Mouse (Mus musculus): ENCODE data around the gene Hoxa3. TPM values are rescaled to one million over a fixed set of nuclear protein-coding genes. Genes with fewer than 3 reads are reported as not detected.
A peak's percentile ranks its signal among the peaks of the same experiment; 100 is the strongest.

The Hoxa3 gene
- polyA plus RNA-seq, 1 experiment from 2014 or later: 7.7 TPM

DNA sequence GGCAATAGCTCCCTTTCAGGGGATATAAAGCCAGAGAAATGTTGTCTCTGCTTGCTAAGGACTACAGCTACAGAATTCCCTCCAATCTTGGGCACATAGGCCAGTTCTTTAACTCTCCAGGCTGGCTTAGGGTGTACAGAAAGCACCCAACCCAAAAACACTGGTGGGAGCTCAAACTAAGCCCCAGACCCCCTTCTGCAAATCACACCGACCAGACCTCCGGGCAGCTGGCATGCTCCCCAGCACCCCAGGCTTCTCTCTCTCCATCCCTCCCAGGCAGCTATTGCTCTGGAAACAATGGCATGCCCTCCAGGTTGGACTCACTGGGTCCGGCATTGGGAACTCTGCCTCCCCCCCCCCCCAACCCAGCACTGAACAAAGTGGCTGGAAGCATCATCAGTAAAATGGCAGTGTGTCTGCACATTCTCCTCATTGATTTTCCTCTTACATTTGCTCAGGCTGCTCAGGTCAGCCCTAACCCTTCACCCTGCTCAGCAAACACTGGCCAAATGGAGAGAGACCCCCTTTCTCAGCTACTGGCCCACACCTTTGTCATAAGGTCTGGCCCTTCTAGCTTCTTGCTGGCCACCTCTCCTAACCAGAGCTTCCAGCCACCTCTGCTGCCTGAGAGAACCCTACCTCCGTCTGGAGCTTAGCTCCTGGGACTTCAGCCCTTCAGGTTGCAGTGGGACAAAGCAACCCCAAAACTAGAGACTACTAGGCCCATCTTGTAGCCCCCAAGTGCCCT lies 34.0 kb downstream of the Hoxa3 start:
- Histone ChIP-seq H3K27me3 (peaks cover 78% of the 10 kb centered on the region), H3K4me3 (replicated peaks) (peak overlapping the region; percentile 10; the same call in 1 of the 2 replicates), H3K9me3 (no peaks in the 10 kb centered on the region), H3K27ac (0 out of 2 replicates have a peak overlapping the region, but pooled peaks have one; percentile 18), H3K4me2 (peak overlapping the region; percentile 35), H3K4me1 (replicated peaks) (peaks cover 87% of the 10 kb centered on the region), H3K9ac (replicated peaks) (peak overlapping the region; percentile 34; the same call in 1 of the 2 replicates), H3K36me3 (peaks cover 9% of the 10 kb centered on the region; the same call in 1 of the 2 replicates)
- WGBS: 14% methylated on average over 4 of the region's 4 CpGs
- ATAC-seq (ENCODE audit: insufficient number of reproducible peaks, insufficient read depth, low FRiP score, low TSS enrichment, low read depth): no peak

GRCm38 (mm10) chr6:52177806-52178205 lies 35.3 kb downstream of the Hoxa3 start:
- H3K36me3 ChIP-seq: 0 out of 2 replicates have a peak, but pooled peaks cover 9% of the 10 kb centered on the region
- H3K9me3 ChIP-seq: no peaks in the 10 kb centered on the region
- peak overlapping the region; percentile 37; the same call in 1 of the 2 replicates for H3K9ac ChIP-seq (replicated peaks)
- peaks cover 67% of the 10 kb centered on the region for H3K27me3 ChIP-seq
- H3K4me2 ChIP-seq: peak overlapping the region; percentile 89
- H3K4me3 ChIP-seq (replicated peaks): peak overlapping the region; percentile 51; the same call in 1 of the 2 replicates
- WGBS: 7% methylated on average over 9 of the region's 9 CpGs
- peaks cover 85% of the 10 kb centered on the region for H3K4me1 ChIP-seq (replicated peaks)
- ATAC-seq (ENCODE audit: insufficient number of reproducible peaks, insufficient read depth, low FRiP score, low TSS enrichment, low read depth): no peak
- H3K27ac ChIP-seq: 0 out of 2 replicates have a peak overlapping the region, but pooled peaks have one; percentile 5

- peak within 1 kb of the TSS; percentile 50; the same call in 1 of the 2 replicates for H3K27ac ChIP-seq
Measured at GRCm38 (mm10) chr6:52177061-52177735, 35.9 kb downstream of the Hoxa3 start, which contains the start of gene 5730596B20Rik. TSS of gene 5730596B20Rik (plus strand) at chr6:52177498.

DNA sequence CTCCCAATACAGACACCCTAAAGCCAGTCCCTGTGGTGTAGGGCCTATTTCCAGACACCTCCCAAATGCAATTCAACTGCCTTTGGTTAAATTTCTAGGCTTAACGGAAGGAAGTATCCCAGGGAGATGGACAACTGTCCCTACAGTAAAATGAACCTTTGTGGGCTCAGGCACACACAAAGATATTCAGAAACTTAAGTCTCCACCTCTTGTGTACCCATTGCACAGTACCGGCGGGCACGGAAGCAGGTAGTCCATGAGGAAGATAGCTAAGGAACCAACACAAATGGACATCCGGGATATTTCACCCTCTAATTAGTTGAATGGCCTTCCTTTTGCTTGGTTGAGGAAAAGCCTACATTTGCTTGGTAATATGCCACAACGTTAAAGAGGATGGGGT lies 36.7 kb downstream of the Hoxa3 start:
- Histone ChIP-seq H3K4me2 (peak overlapping the region; percentile 89), H3K4me3 (replicated peaks) (peak overlapping the region; percentile 51), H3K9me3 (no peaks in the 10 kb centered on the region), H3K4me1 (replicated peaks) (peaks cover 90% of the 10 kb centered on the region), H3K9ac (replicated peaks) (no peak overlapping the region), H3K27ac (peak overlapping the region; percentile 50; the same call in 1 of the 2 replicates), H3K36me3 (0 out of 2 replicates have a peak, but pooled peaks cover 4% of the 10 kb centered on the region), H3K27me3 (peaks cover 69% of the 10 kb centered on the region)
- WGBS: 4% methylated on average over 6 of the region's 6 CpGs
- ATAC-seq (ENCODE audit: insufficient number of reproducible peaks, insufficient read depth, low FRiP score, low TSS enrichment, low read depth): no peak

More at GRCm38 (mm10) chr6:52177061-52177735, 35.9 kb downstream of the Hoxa3 start, which contains the start of gene 5730596B20Rik:
- no peak for ATAC-seq (ENCODE audit: insufficient number of reproducible peaks, insufficient read depth, low FRiP score, low TSS enrichment, low read depth)
- H3K4me1 ChIP-seq (replicated peaks): peaks cover 87% of the 10 kb centered on the region
- H3K36me3 ChIP-seq: 0 out of 2 replicates have a peak, but pooled peaks cover 9% of the 10 kb centered on the region
- H3K4me2 ChIP-seq: peak within 1 kb of the TSS; percentile 89
- peak within 1 kb of the TSS; percentile 37 for H3K9ac ChIP-seq (replicated peaks)
- H3K27me3 ChIP-seq: peaks cover 68% of the 10 kb centered on the region
- 2% methylated on average over 36 of the region's 36 CpGs for WGBS
- no peaks in the 10 kb centered on the region for H3K9me3 ChIP-seq
- peak within 1 kb of the TSS; percentile 51 for H3K4me3 ChIP-seq (replicated peaks)

- no peaks in the 10 kb centered on the region for H3K36me3 ChIP-seq
- 1% methylated on average over 15 of the region's 35 CpGs for WGBS
- H3K9ac ChIP-seq (replicated peaks): peak overlapping the region; percentile 74
- no peak for ATAC-seq (ENCODE audit: insufficient number of reproducible peaks, insufficient read depth, low FRiP score, low TSS enrichment, low read depth)
- peak overlapping the region; percentile 78 for H3K27ac ChIP-seq
- H3K4me2 ChIP-seq: peak overlapping the region; percentile 89
- peak overlapping the region; percentile 51 for H3K4me3 ChIP-seq (replicated peaks)
- peaks cover 69% of the 10 kb centered on the region for H3K27me3 ChIP-seq
- peaks cover 91% of the 10 kb centered on the region for H3K4me1 ChIP-seq (replicated peaks)
- H3K9me3 ChIP-seq: no peaks in the 10 kb centered on the region
Measured at GRCm38 (mm10) chr6:52175864-52176263, 37.3 kb downstream of the Hoxa3 start.

DNA sequence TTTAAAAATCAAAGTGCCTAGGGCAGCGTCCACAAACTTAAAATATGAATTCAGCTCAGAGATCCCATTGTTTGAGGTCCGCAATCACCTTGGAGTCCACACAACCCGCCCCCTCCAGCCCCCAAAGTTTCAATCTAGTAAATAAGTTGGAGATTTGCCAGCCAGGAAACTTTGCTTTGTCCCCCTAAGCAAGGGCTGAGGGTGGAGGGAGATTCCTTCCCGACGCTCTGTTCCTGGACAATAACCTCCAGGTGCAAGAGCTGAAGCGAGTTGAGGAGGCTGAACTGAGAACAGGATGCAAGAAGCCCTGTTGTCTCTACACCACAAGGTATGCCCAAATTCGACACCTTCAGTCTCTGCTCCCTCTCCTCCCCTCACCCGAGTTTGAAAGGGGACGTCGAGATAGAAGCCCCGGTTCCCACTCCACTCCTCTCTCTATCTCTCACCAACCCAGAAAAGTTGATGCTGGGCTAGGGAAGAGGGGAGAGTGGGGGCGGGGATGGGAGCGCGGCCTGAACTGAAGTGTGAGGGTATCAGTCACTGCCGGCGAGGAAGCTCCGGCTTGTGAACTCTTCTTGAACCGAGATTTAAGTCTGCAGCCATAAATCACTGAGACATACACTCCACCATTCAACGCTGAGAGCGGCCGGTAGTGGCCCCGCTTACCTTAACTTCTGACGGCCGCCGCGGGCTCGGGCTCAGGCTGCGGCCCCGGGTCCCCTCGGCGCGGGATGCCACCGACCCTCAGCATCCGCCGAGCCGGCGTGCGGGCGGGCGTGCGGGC lies 38.0 kb downstream of the Hoxa3 start:
- H3K4me3 ChIP-seq (replicated peaks): peak overlapping the region; percentile 51
- peaks cover 69% of the 10 kb centered on the region for H3K27me3 ChIP-seq
- peak overlapping the region; percentile 78 for H3K27ac ChIP-seq
- peak overlapping the region; percentile 74 for H3K9ac ChIP-seq (replicated peaks)
- peaks cover 91% of the 10 kb centered on the region for H3K4me1 ChIP-seq (replicated peaks)
- H3K36me3 ChIP-seq: peaks cover 5% of the 10 kb centered on the region; the same call in 1 of the 2 replicates
- peak overlapping the region; percentile 89 for H3K4me2 ChIP-seq
- WGBS: 4% methylated on average over 41 of the region's 41 CpGs
- no peaks in the 10 kb centered on the region for H3K9me3 ChIP-seq
- ATAC-seq (ENCODE audit: insufficient number of reproducible peaks, insufficient read depth, low FRiP score, low TSS enrichment, low read depth): no peak

GRCm38 (mm10) chr6:52173648-52174047 lies 39.5 kb downstream of the Hoxa3 start:
- H3K4me3 ChIP-seq (replicated peaks): no peak overlapping the region
- H3K27ac ChIP-seq: no peak overlapping the region

DNA sequence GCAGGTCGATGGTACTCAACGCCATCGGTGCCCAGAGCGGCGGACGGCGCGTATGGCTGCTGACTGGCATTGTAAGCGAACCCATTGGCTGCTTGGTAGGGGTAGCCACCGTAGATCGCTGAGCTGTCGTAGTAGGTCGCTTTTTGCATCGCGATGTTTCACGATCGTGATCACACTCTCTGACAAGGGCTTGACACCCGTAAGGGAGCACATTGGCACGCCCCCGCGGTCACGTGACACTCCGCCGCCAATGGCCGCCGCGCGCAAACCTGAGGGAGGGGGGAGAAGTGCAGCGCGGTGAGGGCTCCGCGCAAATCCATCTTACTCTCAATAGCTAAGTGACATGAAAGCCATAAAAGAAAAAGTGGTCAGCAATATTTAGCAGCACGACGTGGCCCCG lies 40.6 kb downstream of the Hoxa3 start:
- Histone ChIP-seq H3K36me3 (peaks cover 14% of the 10 kb centered on the region; the same call in 1 of the 2 replicates), H3K9me3 (no peaks in the 10 kb centered on the region), H3K4me3 (replicated peaks) (peak overlapping the region; percentile 34), H3K4me2 (peak overlapping the region; percentile 68), H3K27ac (peak overlapping the region; percentile 72), H3K9ac (replicated peaks) (peak overlapping the region; percentile 42; the same call in 1 of the 2 replicates), H3K27me3 (peaks cover 69% of the 10 kb centered on the region), H3K4me1 (replicated peaks) (peaks cover 81% of the 10 kb centered on the region)
- WGBS: 1% methylated on average over 35 of the region's 35 CpGs
- peak; percentile 61; the same call in 1 of the 2 replicates for ATAC-seq (ENCODE audit: insufficient number of reproducible peaks, insufficient read depth, low FRiP score, low TSS enrichment, low read depth)

More at GRCm38 (mm10) chr6:52173648-52174047, 39.5 kb downstream of the Hoxa3 start:
- Histone ChIP-seq H3K9me3 (no peaks in the 10 kb centered on the region), H3K4me1 (replicated peaks) (peaks cover 87% of the 10 kb centered on the region), H3K9ac (replicated peaks) (no peak overlapping the region), H3K27me3 (peaks cover 64% of the 10 kb centered on the region), H3K4me2 (0 out of 2 replicates have a peak overlapping the region, but pooled peaks have one; percentile 68), H3K36me3 (peaks cover 13% of the 10 kb centered on the region; the same call in 1 of the 2 replicates)
- ATAC-seq (ENCODE audit: insufficient number of reproducible peaks, insufficient read depth, low FRiP score, low TSS enrichment, low read depth): no peak
- 6% methylated on average over 4 of the region's 4 CpGs for WGBS

DNA sequence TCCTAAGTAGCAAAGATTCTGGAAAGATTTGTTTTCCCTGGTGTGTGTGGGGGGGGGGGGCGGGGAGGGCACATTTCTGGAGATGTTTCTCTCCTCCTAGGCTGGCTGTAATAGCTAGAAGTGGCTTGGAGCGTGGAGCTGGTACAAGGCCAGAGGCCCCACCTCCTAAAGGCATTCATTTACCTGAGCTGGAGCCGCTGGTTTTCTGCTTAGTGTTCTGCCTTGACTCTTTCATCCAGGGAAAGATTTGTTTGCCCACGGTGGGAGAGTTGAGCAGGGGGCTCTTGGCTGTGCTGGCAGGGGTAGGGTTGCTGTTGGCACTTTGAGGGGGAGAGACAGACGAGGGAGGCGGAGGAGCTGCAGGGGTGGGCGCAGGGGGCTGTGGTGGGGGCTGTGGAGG lies 41.2 kb downstream of the Hoxa3 start:
- Histone ChIP-seq H3K4me2 (peak overlapping the region; percentile 68), H3K4me3 (replicated peaks) (peak overlapping the region; percentile 34), H3K4me1 (replicated peaks) (peaks cover 76% of the 10 kb centered on the region), H3K9me3 (no peaks in the 10 kb centered on the region), H3K27ac (peak overlapping the region; percentile 72), H3K27me3 (peaks cover 70% of the 10 kb centered on the region), H3K9ac (replicated peaks) (peak overlapping the region; percentile 42; the same call in 1 of the 2 replicates), H3K36me3 (peaks cover 14% of the 10 kb centered on the region; the same call in 1 of the 2 replicates)
- ATAC-seq (ENCODE audit: insufficient number of reproducible peaks, insufficient read depth, low FRiP score, low TSS enrichment, low read depth): no peak
- 18% methylated on average over 7 of the region's 7 CpGs for WGBS

- WGBS: 6% methylated on average over 4 of the region's 4 CpGs
- Histone ChIP-seq H3K9me3 (no peaks in the 10 kb centered on the region), H3K4me3 (replicated peaks) (no peak overlapping the region), H3K36me3 (peaks cover 14% of the 10 kb centered on the region; the same call in 1 of the 2 replicates), H3K4me1 (replicated peaks) (peaks cover 72% of the 10 kb centered on the region), H3K4me2 (peak overlapping the region; percentile 68), H3K9ac (replicated peaks) (no peak overlapping the region), H3K27ac (peak overlapping the region; percentile 72; the same call in 1 of the 2 replicates), H3K27me3 (peaks cover 70% of the 10 kb centered on the region)
- no peak for ATAC-seq (ENCODE audit: insufficient number of reproducible peaks, insufficient read depth, low FRiP score, low TSS enrichment, low read depth)
Measured at GRCm38 (mm10) chr6:52171331-52171730, 41.8 kb downstream of the Hoxa3 start.
